Mouse (Mus musculus) heart, embryonic 13.5 days (tissue): ENCODE data around the gene Slc16a12. TPM values are rescaled to one million over a fixed set of nuclear protein-coding genes. Genes with fewer than 3 reads are reported as not detected.
"Not testable (repeated sequence)": the region's sequence is repeated elsewhere in the genome, so short reads cannot be mapped to it uniquely, and the experiment has no call there.

Source experiments
- ATAC-seq: fragments of 200-750 bp; cut with Nextera tagmentation; 2 replicates; pipeline ENCODE4 v1.8.0; 2017; ENCODE audit warnings: moderate TSS enrichment; ENCODE audit not compliant: insufficient number of reproducible peaks, low FRiP score, low TSS enrichment; ENCODE audit errors: extremely low read depth
- H3K27ac ChIP-seq: fragments of 300-500 bp; sonication (generic); replicated peaks from 2 replicates; pipeline ENCODE4 v1.5.1; 2015; ENCODE audit warnings: moderate library complexity, mild to moderate bottlenecking, inconsistent platforms
- H3K27me3 ChIP-seq: fragments of 300-500 bp; sonication (generic); replicated peaks from 2 replicates; pipeline ENCODE4 v1.6.1; 2015; ENCODE audit warnings: mild to moderate bottlenecking, inconsistent platforms
- H3K36me3 ChIP-seq: fragments of 300-500 bp; sonication (generic); 2 replicates; pipeline ENCODE4 v1.6.1; 2015; ENCODE audit warnings: mild to moderate bottlenecking, inconsistent platforms
- H3K4me1 ChIP-seq: fragments of 300-500 bp; sonication (generic); 2 replicates; pipeline ENCODE4 v1.6.1; 2015; ENCODE audit warnings: inconsistent platforms
- H3K4me2 ChIP-seq: fragments of 300-500 bp; sonication (generic); 2 replicates; pipeline ENCODE4 v1.6.1; 2015; ENCODE audit warnings: inconsistent platforms, mild to moderate bottlenecking, moderate library complexity
- H3K4me3 ChIP-seq: fragments of 300-500 bp; sonication (generic); 2 replicates; pipeline ENCODE4 v1.5.1; 2015; ENCODE audit warnings: moderate library complexity, mild to moderate bottlenecking, inconsistent platforms
- H3K9ac ChIP-seq: fragments of 300-500 bp; sonication (generic); 2 replicates; pipeline ENCODE4 v1.6.1; 2015; ENCODE audit warnings: inconsistent platforms, mild to moderate bottlenecking, moderate library complexity
- H3K9me3 ChIP-seq: fragments of 300-500 bp; sonication (generic); 2 replicates; pipeline ENCODE4 v1.6.1; 2016; ENCODE audit warnings: inconsistent platforms
- WGBS: fragments of 180-500 bp; shearing (Covaris S2); methylation state at CpG from one replicate; pipeline ENCODE4 v1.1.7; 2015; ENCODE audit warnings: mixed read lengths; 5-methylcytosine and 5-hydroxymethylcytosine counted together
- polyA plus RNA-seq: library from polyadenylated mRNA; unstranded; fragments of >200 nt; fragmentation: Nextera tagmentation; extraction: Ambion mirVana; gene quantifications from 2 replicates; pipeline ENCODE4 v1.2.1, GENCODE M21; 2015

Slc16a12 gene
- polyA plus RNA-seq, 1 experiment from 2014 or later, result 16.4 TPM

DNA sequence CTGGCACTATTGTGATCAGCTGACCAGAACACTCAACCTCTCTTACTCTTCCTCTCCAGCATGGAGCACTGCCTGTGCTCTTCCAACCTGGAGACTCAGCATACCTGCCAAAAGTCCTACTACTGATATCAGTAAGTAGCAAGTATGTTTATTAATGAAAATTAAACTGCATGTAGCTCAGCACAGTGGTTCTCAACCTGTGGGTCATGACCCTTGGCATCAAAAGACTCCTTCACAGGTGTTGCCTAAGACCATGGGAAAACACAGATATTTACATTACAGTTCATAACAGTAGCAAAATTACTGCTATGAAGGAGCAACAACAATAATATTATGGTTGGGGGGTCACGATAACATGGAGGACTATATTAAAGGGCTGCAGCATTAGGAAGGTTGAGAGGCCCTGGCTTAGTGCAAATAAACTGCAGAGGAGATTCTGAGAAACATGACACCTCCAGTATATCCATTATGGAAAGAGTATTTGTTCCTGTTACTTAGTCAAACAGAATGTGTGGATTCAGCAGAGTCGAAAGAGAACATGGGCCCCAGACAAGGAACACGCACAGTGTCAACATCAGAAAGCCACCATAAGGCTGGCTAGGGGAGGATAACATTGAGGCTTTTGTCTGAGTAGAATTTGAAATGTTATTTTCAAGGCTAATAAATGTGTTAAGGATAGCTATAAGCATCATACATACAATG, 5.5 kb upstream of the Slc16a12 start:
- Histone ChIP-seq H3K36me3 (no peaks in the 10 kb centered on the region), H3K9ac (no peak overlapping the region), H3K27me3 (no peaks in the 10 kb centered on the region), H3K9me3 (no peaks in the 10 kb centered on the region), H3K27ac (peak overlapping the region; percentile 66), H3K4me3 (no peak overlapping the region), H3K4me1 (peaks cover 22% of the 10 kb centered on the region), H3K4me2 (no peak overlapping the region; the same call in 1 of the 2 replicates)
- 64% methylated on average over 3 of the region's 3 CpGs for WGBS
- ATAC-seq, result no peak; the same call in 1 of the 2 replicates

DNA sequence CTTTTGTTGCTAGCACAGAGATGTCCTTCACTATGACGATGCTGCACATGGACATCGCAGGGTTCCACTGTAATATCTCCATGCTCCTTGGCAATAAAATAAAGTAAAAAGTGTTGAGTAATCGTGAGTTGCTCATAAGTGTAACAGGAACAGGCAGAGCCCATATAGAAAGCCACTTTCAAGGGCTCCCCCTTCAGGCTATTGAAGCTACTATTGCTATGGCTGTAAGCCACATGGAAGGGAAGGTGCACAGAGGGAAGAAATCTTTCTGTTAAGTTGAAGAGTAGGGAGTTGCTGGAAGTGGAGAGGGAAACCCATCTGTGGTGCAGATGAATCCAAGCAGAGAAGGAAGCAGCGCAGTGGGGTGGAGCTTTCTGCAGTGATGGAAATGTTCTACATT, 4.1 kb upstream of the Slc16a12 start:
- no peak for ATAC-seq
- Histone ChIP-seq H3K4me2 (no peak overlapping the region), H3K4me1 (peaks cover 29% of the 10 kb centered on the region), H3K4me3 (no peak overlapping the region), H3K9ac (no peak overlapping the region), H3K36me3 (no peaks in the 10 kb centered on the region), H3K27me3 (peaks cover 10% of the 10 kb centered on the region), H3K27ac (no peak overlapping the region), H3K9me3 (no peaks in the 10 kb centered on the region)
- WGBS, result 78% methylated on average over 4 of the region's 4 CpGs

DNA sequence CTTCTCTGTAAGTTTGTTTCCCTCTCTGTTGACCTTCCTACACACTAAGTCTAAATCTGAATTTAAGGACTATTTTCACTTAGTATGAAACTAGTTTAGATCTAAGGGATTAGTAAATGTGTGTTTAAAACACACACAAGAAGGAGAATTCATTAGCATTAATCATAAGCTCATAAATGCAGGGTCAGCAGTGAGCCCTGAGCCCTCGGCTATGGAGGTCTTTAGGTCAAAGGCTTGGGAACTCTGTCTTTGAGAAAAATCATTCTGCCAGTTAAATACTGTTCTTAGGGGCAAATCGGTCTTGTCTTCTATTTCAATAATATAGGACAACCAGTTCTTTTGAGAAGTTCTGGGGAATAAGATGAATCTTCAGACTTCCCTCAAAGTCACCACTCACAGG, 1.9 kb upstream of the Slc16a12 start:
- H3K9ac ChIP-seq, result no peak overlapping the region
- WGBS, result 84% methylated on average over 2 of the region's 2 CpGs
- H3K9me3 ChIP-seq, result no peaks in the 10 kb centered on the region
- no peak overlapping the region for H3K4me2 ChIP-seq
- H3K36me3 ChIP-seq, result no peaks in the 10 kb centered on the region
- H3K27ac ChIP-seq, result no peak overlapping the region
- no peak for ATAC-seq
- H3K27me3 ChIP-seq, result peaks cover 17% of the 10 kb centered on the region
- H3K4me3 ChIP-seq, result no peak overlapping the region
- peaks cover 32% of the 10 kb centered on the region for H3K4me1 ChIP-seq

DNA sequence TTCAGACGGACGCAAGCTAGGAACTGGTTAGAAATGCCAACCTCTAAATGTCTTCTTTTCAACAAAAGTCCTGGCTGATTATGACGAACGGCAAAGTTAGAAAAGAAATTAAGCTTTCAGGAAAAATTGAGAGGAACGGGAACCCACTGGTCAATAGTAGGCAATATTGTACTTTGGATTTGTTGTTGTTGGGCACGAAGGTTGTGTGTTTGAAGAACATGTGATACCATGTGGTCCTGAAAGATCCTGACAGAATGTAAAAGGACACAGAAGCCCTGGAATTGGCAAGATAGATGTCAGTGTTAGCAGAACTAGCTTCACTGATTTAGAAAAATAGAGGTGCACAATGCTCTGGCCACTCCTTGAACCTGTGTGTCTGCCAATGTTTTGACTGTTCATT, 880 bp upstream of the Slc16a12 start:
- Histone ChIP-seq H3K4me1 (peaks cover 28% of the 10 kb centered on the region), H3K4me2 (peak overlapping the region; percentile 92; the same call in 1 of the 2 replicates), H3K27me3 (peaks cover 17% of the 10 kb centered on the region)
- H3K9me3 ChIP-seq, H3K36me3 ChIP-seq, H3K27ac ChIP-seq, H3K9ac ChIP-seq, H3K4me3 ChIP-seq, ATAC-seq: not testable (repeated sequence)
- 90% methylated on average over 6 of the region's 6 CpGs for WGBS

DNA sequence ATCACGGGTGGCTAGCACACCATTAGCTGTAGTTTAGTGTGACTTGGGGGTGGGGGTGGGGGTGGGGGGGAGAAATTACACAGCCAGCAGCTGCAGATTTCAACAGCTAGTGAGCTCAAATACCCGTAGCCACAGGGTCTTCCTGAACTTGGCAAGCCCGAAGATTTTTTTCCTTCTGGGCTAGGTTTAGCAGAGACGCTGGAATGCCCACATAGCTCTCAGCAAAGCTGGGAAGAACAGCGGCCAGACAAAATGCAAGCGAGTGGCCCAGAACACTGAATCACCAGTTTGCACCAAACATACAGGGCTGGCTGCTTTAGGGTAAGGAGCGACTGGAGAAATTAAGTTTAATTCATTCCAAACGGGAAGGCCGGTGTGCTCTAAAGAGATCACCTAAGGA, 888 bp downstream of the Slc16a12 start:
- peaks cover 17% of the 10 kb centered on the region for H3K27me3 ChIP-seq
- no peak for ATAC-seq
- H3K9ac ChIP-seq, result peak overlapping the region; percentile 83
- H3K9me3 ChIP-seq, result no peaks in the 10 kb centered on the region
- H3K36me3 ChIP-seq, result no peaks in the 10 kb centered on the region
- peaks cover 10% of the 10 kb centered on the region; the same call in 1 of the 2 replicates for H3K4me1 ChIP-seq
- peak overlapping the region; percentile 92 for H3K4me2 ChIP-seq
- H3K27ac ChIP-seq, result peak overlapping the region; percentile 91
- WGBS, result 12% methylated on average over 9 of the region's 9 CpGs
- H3K4me3 ChIP-seq, result peak overlapping the region; percentile 80

DNA sequence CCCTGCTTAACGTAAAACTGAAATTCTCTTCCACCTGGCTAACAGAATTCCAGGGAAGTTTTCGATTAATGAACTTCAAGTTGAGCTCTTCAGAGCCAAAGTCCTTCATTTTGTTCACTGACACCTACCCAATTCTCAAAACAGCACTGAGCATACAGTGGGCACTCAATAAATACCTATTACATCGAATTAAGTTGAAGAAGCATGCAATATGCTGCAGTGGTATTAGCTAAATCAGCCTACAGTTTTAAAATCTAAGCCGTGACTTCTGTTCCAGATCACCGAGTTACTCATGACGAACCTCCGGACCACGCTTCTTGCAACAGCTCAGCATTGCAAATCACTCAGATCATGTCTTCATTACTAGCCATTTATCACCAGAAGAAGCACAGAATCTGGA, 2.1 kb downstream of the Slc16a12 start:
- Histone ChIP-seq H3K4me2 (peak overlapping the region; percentile 92), H3K27me3 (peaks cover 17% of the 10 kb centered on the region), H3K4me3 (peak overlapping the region; percentile 80), H3K9ac (peak overlapping the region; percentile 83), H3K27ac (peak overlapping the region; percentile 91), H3K9me3 (no peaks in the 10 kb centered on the region), H3K4me1 (peaks cover 10% of the 10 kb centered on the region; the same call in 1 of the 2 replicates), H3K36me3 (no peaks in the 10 kb centered on the region)
- 73% methylated on average over 8 of the region's 8 CpGs for WGBS
- ATAC-seq, result no peak

DNA sequence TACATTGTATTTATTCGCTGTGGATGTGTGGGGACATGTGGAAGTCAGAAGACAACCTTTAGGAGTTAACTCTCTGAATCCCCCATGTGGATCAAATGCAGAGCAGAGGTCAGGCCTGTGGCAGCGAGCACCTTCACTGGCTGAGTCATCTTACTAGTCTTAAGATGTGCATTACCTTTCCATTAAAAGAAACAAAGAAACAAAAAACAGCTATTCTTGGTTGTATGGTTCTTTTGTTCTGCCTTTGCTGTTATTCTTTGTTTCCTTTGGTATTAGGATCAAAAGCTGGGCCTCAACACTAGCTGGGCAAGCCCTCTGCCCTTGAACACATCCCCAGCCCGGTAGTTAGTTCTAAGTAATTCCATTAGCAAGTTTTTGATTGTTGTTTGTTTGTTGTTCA, 9.2 kb downstream of the Slc16a12 start:
- ATAC-seq, result no peak
- H3K4me3 ChIP-seq, result no peak overlapping the region
- H3K9me3 ChIP-seq, result no peaks in the 10 kb centered on the region
- no peaks in the 10 kb centered on the region for H3K36me3 ChIP-seq
- 78% methylated on average over 3 of the region's 3 CpGs for WGBS
- H3K4me1 ChIP-seq, result peaks cover 21% of the 10 kb centered on the region
- no peaks in the 10 kb centered on the region for H3K27me3 ChIP-seq
- H3K9ac ChIP-seq, result no peak overlapping the region
- H3K4me2 ChIP-seq, result no peak overlapping the region
- no peak overlapping the region for H3K27ac ChIP-seq

DNA sequence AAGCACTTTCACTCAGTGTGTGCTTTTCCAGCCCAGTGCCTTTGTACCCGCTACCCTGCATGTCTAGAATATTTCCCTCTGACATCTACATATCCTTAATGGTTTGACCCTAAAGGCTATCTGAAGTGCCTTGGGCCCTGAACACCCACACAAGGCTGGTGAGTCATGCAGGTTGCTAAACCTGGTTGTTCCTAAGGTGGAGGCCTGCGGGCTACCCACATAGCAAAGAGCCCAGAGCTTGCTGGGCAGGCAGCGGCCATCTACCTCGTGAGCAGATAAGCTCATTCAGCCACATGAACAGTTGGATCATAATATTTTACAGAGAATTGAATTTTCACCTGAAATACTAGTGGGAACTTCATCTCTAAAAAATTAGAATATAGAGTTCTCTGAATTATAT, 11.2 kb downstream of the Slc16a12 start:
- no peak for ATAC-seq
- WGBS, result 56% methylated on average over 4 of the region's 4 CpGs
- H3K9me3 ChIP-seq, result no peaks in the 10 kb centered on the region
- no peak overlapping the region for H3K4me2 ChIP-seq
- no peak overlapping the region for H3K4me3 ChIP-seq
- H3K27me3 ChIP-seq, result no peaks in the 10 kb centered on the region
- H3K27ac ChIP-seq, result no peak overlapping the region
- H3K4me1 ChIP-seq, result peaks cover 23% of the 10 kb centered on the region
- H3K9ac ChIP-seq, result no peak overlapping the region
- no peaks in the 10 kb centered on the region for H3K36me3 ChIP-seq

DNA sequence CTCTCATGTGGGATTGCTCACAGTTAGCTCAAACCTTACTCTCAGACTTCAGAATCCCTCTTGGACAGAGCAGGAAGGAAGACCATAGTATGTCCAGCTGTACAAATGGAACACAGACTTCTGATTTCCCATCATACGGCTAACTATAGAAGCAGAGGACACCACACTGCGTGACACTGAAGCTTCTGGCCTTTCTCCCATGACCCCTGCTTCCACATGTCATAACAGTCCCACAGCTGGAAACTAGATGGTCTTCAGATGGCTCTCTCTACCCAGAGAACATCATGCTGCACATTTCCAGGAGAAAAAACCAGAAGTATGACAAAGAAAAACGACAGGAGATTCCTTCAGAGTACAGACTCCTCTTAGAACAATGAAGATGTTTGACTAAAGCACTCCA, 14.1 kb downstream of the Slc16a12 start:
- no peak overlapping the region for H3K9ac ChIP-seq
- 58% methylated on average over 3 of the region's 3 CpGs for WGBS

DNA sequence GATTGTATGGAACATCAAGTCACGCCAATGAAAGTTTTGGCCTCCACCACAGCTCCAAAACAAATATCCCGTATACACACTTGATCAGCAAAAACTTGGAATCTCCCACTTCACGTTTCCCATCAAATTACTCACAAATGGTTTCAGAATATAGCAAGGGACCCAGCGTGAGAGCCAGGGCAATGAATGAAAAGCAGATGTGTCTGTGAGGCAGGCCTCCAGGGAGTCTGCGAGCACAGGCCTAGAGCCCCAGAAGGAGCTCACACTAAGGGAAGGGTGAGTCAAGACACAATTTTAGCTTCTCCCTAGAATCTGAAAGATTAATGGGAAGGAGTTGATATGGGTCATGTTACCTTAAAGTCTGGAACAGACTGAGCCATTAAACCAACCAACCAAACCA, 15.7 kb downstream of the Slc16a12 start:
- ATAC-seq, result no peak
- Histone ChIP-seq H3K27me3 (no peaks in the 10 kb centered on the region), H3K9me3 (no peaks in the 10 kb centered on the region), H3K4me1 (peaks cover 23% of the 10 kb centered on the region), H3K9ac (no peak overlapping the region), H3K4me2 (no peak overlapping the region), H3K36me3 (no peaks in the 10 kb centered on the region), H3K4me3 (no peak overlapping the region), H3K27ac (no peak overlapping the region)
- WGBS, result 74% methylated on average over 5 of the region's 5 CpGs

More for the DNA sequence above, 14.1 kb downstream of the Slc16a12 start:
- no peak overlapping the region for H3K4me2 ChIP-seq
- no peak for ATAC-seq
- H3K9me3 ChIP-seq, result no peaks in the 10 kb centered on the region
- H3K4me1 ChIP-seq, result peaks cover 23% of the 10 kb centered on the region
- H3K27ac ChIP-seq, result no peak overlapping the region
- H3K4me3 ChIP-seq, result no peak overlapping the region
- H3K27me3 ChIP-seq, result no peaks in the 10 kb centered on the region
- H3K36me3 ChIP-seq, result no peaks in the 10 kb centered on the region

DNA sequence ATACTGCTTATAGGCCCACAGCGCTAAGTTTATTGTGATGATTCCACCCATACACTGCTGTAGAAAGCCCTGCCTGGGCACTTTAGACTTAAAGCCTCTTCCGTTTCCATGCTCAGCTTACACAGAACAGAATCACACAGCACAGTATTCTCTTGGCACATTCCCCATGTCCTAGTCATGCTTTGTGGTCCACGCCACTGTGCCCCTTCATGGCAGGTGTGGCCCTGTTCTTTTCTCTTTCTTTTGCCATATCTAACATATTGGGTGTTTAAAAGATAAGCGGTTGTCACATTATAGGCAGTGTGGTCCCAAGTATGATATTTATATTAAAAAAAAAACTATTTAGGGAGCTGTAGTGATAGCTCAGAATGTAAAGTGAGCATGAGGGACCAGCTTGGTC, 16.5 kb downstream of the Slc16a12 start:
- Histone ChIP-seq H3K36me3 (no peaks in the 10 kb centered on the region), H3K4me3 (no peak overlapping the region), H3K9ac (no peak overlapping the region), H3K4me2 (no peak overlapping the region), H3K27ac (no peak overlapping the region), H3K9me3 (no peaks in the 10 kb centered on the region), H3K27me3 (no peaks in the 10 kb centered on the region), H3K4me1 (peaks cover 18% of the 10 kb centered on the region)
- ATAC-seq, result no peak
- WGBS, result 84% methylated on average over 4 of the region's 4 CpGs

DNA sequence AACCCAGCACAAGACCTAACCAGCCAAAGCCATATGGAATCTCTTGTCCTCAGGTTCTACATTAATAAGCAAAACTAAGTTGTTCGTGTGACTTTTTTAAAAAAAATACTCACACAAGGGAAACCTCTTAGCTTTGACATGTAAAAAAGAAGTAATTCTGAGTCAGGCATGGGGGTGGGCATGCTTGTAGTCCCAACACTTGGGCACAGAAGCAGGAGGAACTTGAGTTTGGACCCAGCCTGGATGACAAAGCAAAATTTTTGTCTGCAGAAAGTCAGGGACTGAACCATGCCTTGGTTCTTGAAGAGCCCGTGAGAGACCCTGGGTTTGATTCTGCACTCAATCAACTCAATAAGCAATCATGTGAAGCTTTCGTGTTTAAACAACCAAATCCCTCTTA, 17.6 kb downstream of the Slc16a12 start:
- no peak for ATAC-seq
- WGBS, result 74% methylated on average over 3 of the region's 3 CpGs
- peaks cover 27% of the 10 kb centered on the region for H3K4me1 ChIP-seq

More for the DNA sequence above, 17.6 kb downstream of the Slc16a12 start:
- no peak overlapping the region for H3K9ac ChIP-seq
- no peaks in the 10 kb centered on the region for H3K36me3 ChIP-seq
- H3K27ac ChIP-seq, result no peak overlapping the region
- H3K27me3 ChIP-seq, result no peaks in the 10 kb centered on the region
- H3K4me3 ChIP-seq, result no peak overlapping the region
- H3K4me2 ChIP-seq, result no peak overlapping the region
- no peaks in the 10 kb centered on the region for H3K9me3 ChIP-seq
